Mouse (Mus musculus): Measurements from ENCODE around the gene Kdm6b.

- no peak for TF ChIP-seq POLR2A (IDR thresholded peaks at IDR 0.05; ENCODE audit: borderline replicate concordance, insufficient read depth, low read length)
- no peak for TF ChIP-seq CTCF (IDR thresholded peaks at IDR 0.05; ENCODE audit: borderline replicate concordance, insufficient read depth, low read depth, low read length)
Observed at GRCm38 (mm10) chr11:69365722-69366121, 47.8 kb downstream of the Kdm6b start.

Data from cerebellum, adult 2 months (tissue).